Mouse (Mus musculus) left cerebral cortex, postnatal 10 days (tissue): ENCODE data around the gene Gm11146. TPM values are rescaled to one million over a fixed set of nuclear protein-coding genes. Genes with fewer than 3 reads are reported as not detected.

Experiments
- DNase-seq, 2 experiments: peaks; one replicate each; pipeline ENCODE4 v3.0.0; 2021 to 2022; ENCODE audit warnings: low spot score in 2 of 2, mixed read lengths in 1 of 2; ENCODE audit errors: extremely low spot score in 1 of 2
- intact Hi-C: fragments of 180-260 bp; cut with DNase I; formaldehyde crosslinking; loops from one replicate; pipeline ENCODE4 v1.15.1; 2025
- total RNA-seq, 2 experiments: library from RNA; stranded (reverse); gene quantifications; 2 replicates each; pipeline ENCODE4 v1.2.3; 2021

Gene Gm11146
- not detected for total RNA-seq

- intact Hi-C loops, result no loop called here
- no peak for DNase-seq
These were observed at the start of gene Gm11146 for GRCm38 (mm10) chr16:77601994-77602393. Gene Gm11146 (minus strand): TSS chr16:77602094.

GRCm38 (mm10) chr16:77650596-77650995 is 48.7 kb upstream of the Gm11146 start:
- intact Hi-C loops, result no loop called here
- no peak for DNase-seq

- DNase-seq, result no peak
- intact Hi-C loops, result loop anchor here (5.0 kb wide), 1 partner anchor 508 kb away; no protein-coding TSS in a partner anchor
These were observed 47.1 kb upstream of the Gm11146 start for GRCm38 (mm10) chr16:77649006-77649405.

- intact Hi-C loops, result loop anchor here (5.0 kb wide), 1 partner anchor 509 kb away; no protein-coding TSS in a partner anchor
- no peak for DNase-seq
These were observed 46.3 kb upstream of the Gm11146 start for GRCm38 (mm10) chr16:77648181-77648580.

GRCm38 (mm10) chr16:77646146-77646545 is 44.3 kb upstream of the Gm11146 start:
- intact Hi-C loops, result loop anchor here (5.0 kb wide), 1 partner anchor 511 kb away; no protein-coding TSS in a partner anchor
- no peak for DNase-seq

- no peak for DNase-seq
- intact Hi-C loops, result loop anchor here (5.0 kb wide), 4 partner anchors 48 to 512 kb away; no protein-coding TSS in a partner anchor
These were observed 43.1 kb upstream of the Gm11146 start for GRCm38 (mm10) chr16:77644976-77645375.

- intact Hi-C loops, result loop anchor here (2.0 to 5.0 kb wide), 4 partner anchors 47 to 407 kb away; no protein-coding TSS in a partner anchor
- peak; percentile 81 to 88 for DNase-seq
These were observed 42.2 kb upstream of the Gm11146 start for GRCm38 (mm10) chr16:77643871-77644720.

GRCm38 (mm10) chr16:77643036-77643870 is 41.4 kb upstream of the Gm11146 start:
- intact Hi-C loops, result loop anchor here (2.0 to 5.0 kb wide), 4 partner anchors 46 to 406 kb away; no protein-coding TSS in a partner anchor
- peak; percentile 55 to 80 for DNase-seq

GRCm38 (mm10) chr16:77636497-77636896 is 34.6 kb upstream of the Gm11146 start:
- no peak for DNase-seq
- intact Hi-C loops, result no loop called here

GRCm38 (mm10) chr16:77632315-77632881 is 30.5 kb upstream of the Gm11146 start:
- no peak for DNase-seq
- intact Hi-C loops, result no loop called here

- intact Hi-C loops, result no loop called here
- DNase-seq, result no peak
These were observed 20.8 kb upstream of the Gm11146 start for GRCm38 (mm10) chr16:77622681-77623080.

GRCm38 (mm10) chr16:77602581-77602980 is 687 bp upstream of the Gm11146 start:
- intact Hi-C loops, result no loop called here
- no peak for DNase-seq

GRCm38 (mm10) chr16:77598787-77599186 is 3.1 kb downstream of the Gm11146 start:
- intact Hi-C loops, result loop anchor here (5.0 kb wide), 2 partner anchors 44 to 96 kb away; no protein-coding TSS in a partner anchor
- no peak for DNase-seq

GRCm38 (mm10) chr16:77596556-77596955 is 5.3 kb downstream of the Gm11146 start:
- DNase-seq, result no peak
- intact Hi-C loops, result loop anchor here (2.0 to 5.0 kb wide), 3 partner anchors 46 to 360 kb away; no protein-coding TSS in a partner anchor

GRCm38 (mm10) chr16:77595661-77596060 is 6.2 kb downstream of the Gm11146 start:
- DNase-seq, result no peak
- intact Hi-C loops, result loop anchor here (2.0 to 5.0 kb wide), 3 partner anchors 47 to 359 kb away; no protein-coding TSS in a partner anchor

GRCm38 (mm10) chr16:77594553-77594952 is 7.3 kb downstream of the Gm11146 start:
- DNase-seq, result peak; percentile 84 to 85
- intact Hi-C loops, result loop anchor here (5.0 kb wide), 2 partner anchors 57 to 172 kb away; no protein-coding TSS in a partner anchor

- intact Hi-C loops, result loop anchor here (5.0 kb wide), 2 partner anchors 57 to 172 kb away; no protein-coding TSS in a partner anchor
- DNase-seq, result peak; percentile 77 to 78
These were observed 8.0 kb downstream of the Gm11146 start for GRCm38 (mm10) chr16:77593828-77594421.

- no peak for DNase-seq
- intact Hi-C loops, result loop anchor here (5.0 kb wide), 2 partner anchors 56 to 171 kb away; no protein-coding TSS in a partner anchor
These were observed 8.9 kb downstream of the Gm11146 start for GRCm38 (mm10) chr16:77592986-77593385.
